Mouse (Mus musculus) embryonic facial prominence, embryonic 10.5 days (tissue): ENCODE measurements around the gene Srsf1. TPM values are rescaled to one million over a fixed set of nuclear protein-coding genes. Genes with fewer than 3 reads are reported as not detected.

Source experiments
- DNase-seq: peaks from one replicate; pipeline ENCODE4 v3.0.0-alpha.2; 2017; ENCODE audit warnings: low spot score
- H3K27ac ChIP-seq: fragments of 300-500 bp; sonication (generic); replicated peaks from 2 replicates; pipeline ENCODE4 v1.5.1; 2016; ENCODE audit warnings: mild to moderate bottlenecking
- H3K27me3 ChIP-seq: fragments of 300-500 bp; sonication (generic); replicated peaks from 2 replicates; pipeline ENCODE4 v1.6.1; 2016; ENCODE audit warnings: low read depth, mild to moderate bottlenecking; ENCODE audit not compliant: poor library complexity, severe bottlenecking
- H3K36me3 ChIP-seq: fragments of 300-500 bp; sonication (generic); replicated peaks from 2 replicates; pipeline ENCODE4 v1.6.1; 2016; ENCODE audit warnings: mild to moderate bottlenecking, moderate library complexity
- H3K4me1 ChIP-seq: fragments of 300-500 bp; sonication (generic); 2 replicates; pipeline ENCODE4 v1.6.1; 2016
- H3K4me3 ChIP-seq: fragments of 300-500 bp; sonication (generic); 2 replicates; pipeline ENCODE4 v1.5.1; 2016; ENCODE audit warnings: mild to moderate bottlenecking, moderate library complexity
- H3K9me3 ChIP-seq: fragments of 300-500 bp; sonication (generic); 2 replicates; pipeline ENCODE4 v1.6.1; 2016; ENCODE audit warnings: mild to moderate bottlenecking
- WGBS: fragments of 180-500 bp; shearing (Covaris S2); methylation state at CpG from one replicate; pipeline ENCODE4 v1.1.7; 2016; 5-methylcytosine and 5-hydroxymethylcytosine counted together
- polyA plus RNA-seq: library from polyadenylated mRNA; unstranded; fragments of >200 nt; fragmentation: Nextera tagmentation; extraction: Ambion mirVana; gene quantifications from 2 replicates; pipeline ENCODE4 v1.2.1, GENCODE M21; 2016

Srsf1 gene
- polyA plus RNA-seq = 402 and 405 TPM in 2 replicates

DNA sequence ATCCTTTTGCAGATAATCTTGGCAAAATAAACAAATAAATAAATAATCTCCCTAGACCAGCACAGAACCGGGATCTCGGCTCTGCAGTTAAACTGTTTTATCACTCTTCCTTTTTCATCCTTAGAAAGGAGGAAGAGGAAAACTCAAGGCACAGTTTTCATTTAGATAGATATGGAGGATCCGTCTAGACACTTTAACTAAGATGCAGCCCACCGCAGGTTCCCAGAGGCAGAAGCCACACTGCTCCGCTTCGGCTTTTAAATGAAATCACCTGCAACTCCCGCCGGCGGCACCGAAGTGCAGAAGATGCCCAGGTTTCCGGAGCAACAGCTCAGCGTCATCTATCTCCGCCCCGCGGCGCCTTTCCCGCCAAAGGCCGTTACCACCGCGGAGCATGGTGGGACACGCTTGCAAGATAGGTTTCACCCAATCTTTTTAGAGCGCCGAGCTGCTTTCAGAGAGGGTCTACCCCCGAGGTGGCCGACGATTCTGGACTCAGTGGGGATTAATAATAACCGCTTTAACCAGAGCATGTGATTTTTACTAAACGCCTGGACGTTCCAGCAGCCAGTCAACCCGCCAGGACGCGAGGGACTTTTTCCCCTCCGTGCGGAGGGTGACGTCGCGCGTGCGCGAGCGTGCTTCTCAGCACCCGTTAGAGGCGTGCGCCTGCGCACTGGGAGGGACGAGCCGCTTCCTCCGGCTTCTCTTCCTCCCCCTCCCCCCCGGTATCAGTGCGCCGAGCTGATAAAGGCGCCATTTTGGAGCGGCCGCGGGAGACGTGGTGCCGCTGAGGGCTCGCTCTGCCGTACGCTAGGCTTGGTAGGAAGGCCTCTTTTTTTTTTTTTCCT lies at the start of gene Srsf1:
Srsf1 (plus strand) TSS at position 430 of the 851 bp plus-strand sequence.
- peaks cover 45% of the 10 kb centered on the region for H3K36me3 ChIP-seq
- no peaks in the 10 kb centered on the region for H3K27me3 ChIP-seq
- peaks cover 36% of the 10 kb centered on the region for H3K4me1 ChIP-seq
- peak; percentile 100 for DNase-seq
- H3K4me3 ChIP-seq = peak within 1 kb of the TSS; percentile 99
- under 1% methylated on average over 60 of the region's 60 CpGs for WGBS
- peak within 1 kb of the TSS; percentile 100 for H3K27ac ChIP-seq
- no peaks in the 10 kb centered on the region for H3K9me3 ChIP-seq

DNA sequence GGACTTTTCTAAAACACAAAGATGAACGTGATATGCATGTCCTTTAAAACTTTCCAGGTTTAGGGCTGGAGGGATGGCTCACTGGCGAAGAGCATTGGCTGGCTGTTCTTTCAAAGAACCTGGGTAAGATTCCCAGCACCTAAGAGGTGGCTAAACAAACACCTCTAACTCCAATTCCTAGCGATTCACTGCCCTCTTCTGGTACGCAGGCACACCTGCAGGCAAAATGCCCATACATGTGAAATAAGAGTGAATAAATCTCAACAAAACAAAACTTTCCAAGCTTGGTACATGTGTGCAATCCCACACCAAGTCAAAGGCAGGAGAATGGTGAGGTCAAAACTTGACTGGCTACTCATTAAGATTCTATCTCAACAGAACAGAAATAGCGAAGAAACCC lies 47.4 kb upstream of the Srsf1 start:
- no peaks in the 10 kb centered on the region for H3K4me1 ChIP-seq
- DNase-seq = no peak
- WGBS = 88% methylated on average over 5 of the region's 5 CpGs
- 0 out of 2 replicates have a peak, but pooled peaks cover 5% of the 10 kb centered on the region for H3K9me3 ChIP-seq
- peaks cover 9% of the 10 kb centered on the region for H3K36me3 ChIP-seq
- H3K27ac ChIP-seq = no peak overlapping the region
- H3K27me3 ChIP-seq = no peaks in the 10 kb centered on the region
- H3K4me3 ChIP-seq = no peak overlapping the region

DNA sequence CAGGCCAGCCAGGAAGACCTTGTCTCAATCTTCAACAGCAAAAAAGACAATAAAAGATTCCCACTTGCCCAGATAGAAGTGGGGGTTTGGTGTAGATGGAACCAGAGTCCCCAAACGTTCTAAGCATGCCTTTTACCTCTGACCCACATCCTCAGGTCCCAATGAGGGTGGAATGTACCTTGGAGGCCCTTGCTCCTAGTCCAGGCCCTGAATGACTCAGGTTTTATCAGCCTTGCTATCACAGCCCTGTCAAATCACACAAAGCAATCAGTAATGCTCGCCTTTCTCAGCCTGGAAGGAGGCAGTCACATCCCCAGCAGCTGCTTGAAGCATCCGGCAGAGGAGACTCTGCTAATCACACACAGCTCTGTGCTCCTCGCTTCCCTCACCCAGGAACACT lies 44.4 kb upstream of the Srsf1 start:
- H3K4me3 ChIP-seq = no peak overlapping the region
- H3K27ac ChIP-seq = no peak overlapping the region
- peaks cover 9% of the 10 kb centered on the region for H3K36me3 ChIP-seq
- H3K27me3 ChIP-seq = no peaks in the 10 kb centered on the region
- H3K4me1 ChIP-seq = no peaks in the 10 kb centered on the region
- 0 out of 2 replicates have a peak, but pooled peaks cover 5% of the 10 kb centered on the region for H3K9me3 ChIP-seq
- 66% methylated on average over 4 of the region's 4 CpGs for whole genome bisulfite sequencing
- no peak for DNase-seq

DNA sequence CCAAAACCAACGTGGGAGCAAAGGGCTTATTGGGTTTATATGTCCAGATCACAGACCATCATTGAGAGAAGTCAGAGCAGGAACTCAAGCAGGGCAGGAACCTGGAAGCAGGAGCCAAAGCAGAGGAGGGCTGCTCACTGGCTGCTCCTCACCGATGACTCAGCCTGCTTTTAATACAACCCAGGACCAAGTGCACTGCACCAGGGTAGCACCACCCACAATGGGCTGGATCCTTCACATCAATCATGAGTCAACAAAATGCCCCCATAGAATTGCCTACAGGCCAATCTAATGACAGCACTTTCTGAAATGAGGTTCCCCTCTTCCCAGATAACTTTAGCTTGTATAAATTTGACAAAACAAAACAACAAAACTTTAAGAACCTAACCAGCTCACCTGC lies 43.0 kb upstream of the Srsf1 start:
- WGBS = 68% methylated on average over 2 of the region's 2 CpGs
- 0 out of 2 replicates have a peak, but pooled peaks cover 5% of the 10 kb centered on the region for H3K9me3 ChIP-seq
- H3K27me3 ChIP-seq = no peaks in the 10 kb centered on the region
- no peaks in the 10 kb centered on the region for H3K4me1 ChIP-seq
- no peak for DNase-seq
- H3K4me3 ChIP-seq = no peak overlapping the region
- H3K27ac ChIP-seq = no peak overlapping the region
- H3K36me3 ChIP-seq = peaks cover 7% of the 10 kb centered on the region

DNA sequence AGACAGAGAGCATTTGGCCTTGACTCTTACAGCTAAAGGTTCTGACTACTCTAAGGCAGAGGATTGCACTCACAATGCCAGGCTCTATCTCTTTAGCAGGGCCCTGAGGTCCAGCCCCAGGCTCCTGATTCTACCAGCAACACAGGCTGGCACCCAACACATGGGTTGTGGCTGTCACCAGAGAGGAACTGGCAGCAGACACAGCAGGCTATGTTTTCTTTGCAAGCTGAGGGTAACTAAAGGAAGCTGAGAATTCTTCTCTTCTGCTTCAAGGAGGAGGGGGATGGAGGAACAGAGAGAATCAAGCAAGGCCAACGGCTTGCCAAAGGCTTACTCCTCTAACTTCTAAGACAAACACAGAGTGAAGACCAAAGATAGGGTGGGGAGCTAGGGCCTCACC lies 38.5 kb upstream of the Srsf1 start:
- no peak overlapping the region for H3K27ac ChIP-seq
- 69% methylated on average over 1 of the region's 1 CpGs for WGBS
- H3K4me3 ChIP-seq = no peak overlapping the region

DNA sequence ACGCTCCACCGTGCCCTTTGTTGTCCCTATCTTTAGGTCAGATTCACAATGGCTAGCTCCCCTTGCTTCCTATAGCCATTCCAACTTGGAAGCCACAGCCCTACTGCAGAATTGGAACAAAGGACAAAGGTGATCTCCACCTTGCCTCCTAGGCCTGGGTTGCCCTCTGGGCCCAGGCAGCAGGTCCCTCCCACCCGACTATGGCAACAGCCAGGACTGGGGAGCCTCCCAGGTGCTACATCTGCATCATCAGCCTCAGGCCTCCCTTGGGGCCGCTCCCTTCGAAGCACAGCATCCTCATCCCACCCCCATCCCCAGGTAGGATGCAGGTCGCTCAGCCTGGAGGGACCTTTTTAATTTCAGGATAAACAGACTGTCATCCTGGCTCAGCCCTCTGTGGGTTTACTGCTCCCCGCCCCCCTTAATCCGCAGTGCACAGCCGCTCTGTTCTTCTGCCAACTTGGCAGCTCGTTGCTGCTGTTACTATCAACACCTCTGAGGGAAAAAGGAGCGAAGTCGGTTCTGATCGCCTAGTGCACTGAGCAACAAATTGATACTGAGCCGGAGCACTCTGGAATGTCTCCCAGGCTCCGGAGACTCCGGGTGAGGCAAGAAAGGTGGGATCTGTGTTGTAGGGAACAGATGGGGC lies 37.5 kb upstream of the Srsf1 start:
- Histone ChIP-seq H3K9me3 (no peaks in the 10 kb centered on the region), H3K36me3 (no peaks in the 10 kb centered on the region), H3K27me3 (peaks cover 9% of the 10 kb centered on the region), H3K4me3 (peak overlapping the region; percentile 36; the same call in 1 of the 2 replicates), H3K4me1 (peaks cover 18% of the 10 kb centered on the region), H3K27ac (peak overlapping the region; percentile 40; the same call in 1 of the 2 replicates)
- peak; percentile 12 for DNase-seq
- WGBS = 23% methylated on average over 16 of the region's 16 CpGs

More for the DNA sequence above, 38.5 kb upstream of the Srsf1 start:
- Histone ChIP-seq H3K4me1 (peaks cover 18% of the 10 kb centered on the region), H3K36me3 (no peaks in the 10 kb centered on the region), H3K27me3 (peaks cover 9% of the 10 kb centered on the region), H3K9me3 (no peaks in the 10 kb centered on the region)
- no peak for DNase-seq

DNA sequence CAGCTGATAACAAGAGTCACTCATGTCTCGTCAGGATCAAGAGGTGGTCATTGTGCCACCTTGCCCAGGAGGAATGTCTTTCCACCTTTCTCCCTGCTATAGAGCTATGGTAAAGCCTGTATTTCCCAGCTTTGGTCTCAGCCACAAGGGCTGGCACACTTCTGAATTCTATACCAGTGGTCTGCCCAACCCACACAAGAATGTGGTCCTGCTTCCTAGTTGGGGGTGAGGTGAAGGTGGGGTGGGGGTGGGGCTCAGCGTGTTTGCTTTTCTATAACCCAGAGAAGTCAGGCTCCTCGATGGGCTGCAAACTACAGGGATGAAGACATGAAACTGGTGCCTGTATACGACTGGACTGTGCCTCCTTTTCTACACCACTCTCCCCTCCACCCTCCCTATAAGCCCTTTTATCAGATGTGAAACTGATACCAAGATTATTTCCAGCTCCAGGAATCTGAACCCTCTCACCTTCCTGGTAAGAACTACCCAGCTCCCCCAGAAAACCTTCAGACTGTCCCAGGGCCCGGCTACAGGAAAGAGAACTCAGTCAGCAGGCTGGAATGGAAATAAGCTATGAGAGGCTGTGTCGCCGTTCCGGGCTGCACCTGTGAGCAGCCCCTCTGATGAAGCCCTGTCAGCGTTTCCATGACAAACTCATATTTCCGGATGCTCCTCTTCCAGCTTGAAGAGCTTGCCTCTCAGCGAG lies 35.8 kb upstream of the Srsf1 start:
- 74% methylated on average over 11 of the region's 11 CpGs for WGBS

DNA sequence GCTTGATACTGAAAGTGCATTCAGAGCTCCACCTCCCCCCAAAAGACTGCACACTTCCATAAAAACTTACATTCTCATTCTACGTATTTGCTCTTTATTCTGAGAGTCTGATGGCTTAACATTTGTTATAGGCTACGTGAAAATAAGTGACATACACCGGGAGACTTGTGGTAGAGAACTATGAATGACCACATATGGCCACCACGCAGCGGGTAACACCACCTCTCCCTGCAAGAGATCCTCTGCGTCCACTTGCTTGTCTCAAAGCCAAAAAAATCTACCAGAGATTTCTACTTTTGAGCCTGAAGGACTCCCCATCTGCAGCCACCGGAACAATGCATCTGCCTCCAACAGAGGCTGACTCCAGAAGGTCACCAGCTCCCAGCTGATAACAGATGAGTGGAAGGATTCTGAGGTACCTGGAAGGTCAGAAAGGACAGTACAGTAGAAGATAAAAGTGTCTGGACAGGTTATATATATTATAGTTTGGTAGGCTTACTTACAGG lies 35.2 kb upstream of the Srsf1 start:
- no peaks in the 10 kb centered on the region for H3K9me3 ChIP-seq
- WGBS = 92% methylated on average over 7 of the region's 7 CpGs
- H3K27ac ChIP-seq = no peak overlapping the region
- H3K36me3 ChIP-seq = no peaks in the 10 kb centered on the region
- DNase-seq = no peak
- H3K4me3 ChIP-seq = no peak overlapping the region
- H3K4me1 ChIP-seq = peaks cover 18% of the 10 kb centered on the region
- H3K27me3 ChIP-seq = peaks cover 9% of the 10 kb centered on the region

More for the DNA sequence above, 35.8 kb upstream of the Srsf1 start:
- H3K4me3 ChIP-seq = no peak overlapping the region
- no peaks in the 10 kb centered on the region for H3K9me3 ChIP-seq
- no peak for DNase-seq
- H3K4me1 ChIP-seq = peaks cover 18% of the 10 kb centered on the region
- no peaks in the 10 kb centered on the region for H3K36me3 ChIP-seq
- peaks cover 9% of the 10 kb centered on the region for H3K27me3 ChIP-seq
- no peak overlapping the region for H3K27ac ChIP-seq

DNA sequence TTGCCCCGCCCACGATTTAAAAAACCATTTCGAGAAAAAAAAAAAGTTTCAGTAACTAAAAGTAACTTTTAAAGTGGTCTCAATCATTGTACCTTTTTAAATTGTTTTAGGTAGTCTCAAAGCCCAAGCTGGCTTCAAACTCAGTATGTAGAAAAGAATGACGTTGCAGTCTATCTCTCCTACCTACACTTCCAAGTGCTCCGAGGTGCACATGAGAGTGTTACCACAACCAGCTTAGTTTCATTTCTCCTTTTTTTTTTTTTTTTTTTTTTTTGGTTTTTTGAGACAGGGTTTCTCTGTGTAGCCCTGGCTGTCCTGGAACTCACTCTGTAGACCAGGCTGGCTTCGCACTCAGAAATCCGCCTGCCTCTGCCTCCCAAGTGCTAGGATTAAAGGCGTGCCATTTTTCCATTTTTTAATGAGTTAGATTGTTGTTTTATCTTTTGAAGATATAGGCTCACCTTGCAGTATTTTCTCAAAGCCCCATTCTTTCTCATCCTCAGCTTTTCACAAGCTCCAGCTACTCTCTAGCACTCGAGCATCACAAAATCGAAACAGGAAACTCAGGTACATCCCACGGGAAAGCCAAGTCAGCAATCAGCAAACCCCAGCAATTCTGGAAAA lies 34.4 kb upstream of the Srsf1 start:
- no peaks in the 10 kb centered on the region for H3K9me3 ChIP-seq
- no peak overlapping the region for H3K27ac ChIP-seq
- H3K27me3 ChIP-seq = peaks cover 9% of the 10 kb centered on the region
- no peaks in the 10 kb centered on the region for H3K36me3 ChIP-seq
- no peak for DNase-seq
- H3K4me3 ChIP-seq = no peak overlapping the region
- peaks cover 18% of the 10 kb centered on the region for H3K4me1 ChIP-seq
- WGBS = 91% methylated on average over 11 of the region's 11 CpGs

DNA sequence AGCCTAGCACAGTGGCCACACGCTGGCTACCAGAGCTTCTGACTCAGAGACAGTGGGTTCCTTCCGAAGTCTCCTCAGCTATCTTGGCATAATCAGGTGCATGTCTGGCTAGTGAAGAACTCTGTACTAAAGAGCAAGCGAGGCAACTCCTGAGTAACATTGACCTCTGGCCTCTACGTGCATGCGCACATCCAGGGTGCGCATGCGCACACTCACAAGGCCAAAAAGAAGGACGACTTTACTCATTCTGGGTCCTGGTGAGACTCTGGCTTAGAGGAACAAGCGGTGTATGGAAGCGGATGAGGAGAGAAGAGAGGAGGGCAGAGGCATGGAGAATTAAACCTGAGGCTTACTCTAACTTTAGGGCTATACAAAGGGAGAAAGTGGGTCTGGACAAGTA lies 33.5 kb upstream of the Srsf1 start:
- H3K36me3 ChIP-seq = no peaks in the 10 kb centered on the region
- no peak for DNase-seq
- H3K4me3 ChIP-seq = no peak overlapping the region
- 92% methylated on average over 10 of the region's 10 CpGs for WGBS
- H3K4me1 ChIP-seq = peaks cover 18% of the 10 kb centered on the region
- H3K9me3 ChIP-seq = no peaks in the 10 kb centered on the region
- no peak overlapping the region for H3K27ac ChIP-seq
- peaks cover 9% of the 10 kb centered on the region for H3K27me3 ChIP-seq

DNA sequence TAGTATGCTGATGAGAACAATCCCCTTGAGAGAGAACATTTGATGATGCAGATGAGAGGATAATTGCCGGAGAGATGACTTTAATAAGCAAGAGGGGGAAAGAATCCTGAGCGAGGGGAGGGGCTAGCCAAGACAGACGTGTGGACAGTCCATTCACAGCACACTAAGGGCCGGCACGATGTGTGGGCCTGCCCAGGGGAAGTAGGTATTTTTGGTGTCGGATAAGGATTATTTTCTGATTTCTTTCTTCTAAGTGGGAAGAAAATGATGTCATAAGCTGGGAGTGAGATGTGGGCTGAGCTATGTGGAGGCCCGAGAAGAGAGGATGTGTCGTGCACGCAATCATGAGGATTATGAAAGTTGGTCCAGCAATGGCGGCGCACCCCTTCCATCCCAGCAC lies 32.0 kb upstream of the Srsf1 start:
- 89% methylated on average over 11 of the region's 11 CpGs for WGBS
- H3K4me1 ChIP-seq = peaks cover 10% of the 10 kb centered on the region
- no peak for DNase-seq

DNA sequence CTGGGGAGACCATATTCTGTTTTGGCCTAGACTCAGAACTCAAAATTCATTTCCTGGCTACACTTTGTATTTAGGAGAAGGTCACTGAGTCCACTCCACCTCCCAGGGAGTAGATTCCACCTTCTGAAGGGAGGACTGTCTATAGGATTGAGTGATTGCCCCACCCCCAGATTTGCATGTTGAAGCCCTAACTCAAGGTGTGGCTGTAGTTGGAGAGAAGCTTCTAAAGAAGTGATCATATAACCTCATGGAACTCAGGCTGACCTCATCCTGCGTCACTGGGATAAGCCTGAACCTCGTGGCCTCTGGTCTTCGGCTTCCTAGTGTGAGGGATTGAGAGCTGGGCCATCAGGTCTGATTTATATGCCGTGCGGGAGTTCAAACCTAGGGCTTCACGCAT lies 31.4 kb upstream of the Srsf1 start:
- WGBS = 85% methylated on average over 6 of the region's 6 CpGs
- DNase-seq = no peak

More for the DNA sequence above, 32.0 kb upstream of the Srsf1 start:
- peaks cover under 1% of the 10 kb centered on the region for H3K27me3 ChIP-seq
- no peak overlapping the region for H3K4me3 ChIP-seq
- no peak overlapping the region for H3K27ac ChIP-seq
- H3K9me3 ChIP-seq = no peaks in the 10 kb centered on the region
- no peaks in the 10 kb centered on the region for H3K36me3 ChIP-seq

More for the DNA sequence above, 31.4 kb upstream of the Srsf1 start:
- no peaks in the 10 kb centered on the region; the same call in 1 of the 2 replicates for H3K27me3 ChIP-seq
- no peaks in the 10 kb centered on the region for H3K36me3 ChIP-seq
- no peak overlapping the region for H3K4me3 ChIP-seq
- no peaks in the 10 kb centered on the region for H3K9me3 ChIP-seq
- no peak overlapping the region for H3K27ac ChIP-seq
- peaks cover 9% of the 10 kb centered on the region for H3K4me1 ChIP-seq
